ENCODE assay signal across 20 mouse cellular contexts in the genomic region with DNA sequence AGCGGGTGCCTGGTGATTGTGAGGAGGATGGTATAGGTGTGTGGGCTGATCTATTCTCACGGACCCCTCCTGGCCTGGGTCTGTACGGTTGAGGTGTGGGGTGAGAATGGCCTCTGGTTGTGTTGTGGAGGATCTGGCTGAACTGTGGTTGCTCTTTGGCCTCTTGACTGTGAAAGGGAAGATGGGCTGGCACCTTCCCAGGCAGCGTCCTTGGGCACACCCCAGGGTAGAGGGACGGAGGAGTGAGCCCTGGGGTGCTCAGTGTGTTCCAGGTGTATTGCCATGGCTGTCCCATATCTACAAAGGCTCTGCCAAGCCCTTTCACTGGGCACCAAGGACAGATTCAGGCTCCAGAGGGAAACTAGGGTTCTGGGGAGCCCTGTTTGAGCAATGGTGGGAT. TPM values are rescaled to one million over a fixed set of nuclear protein-coding genes. Genes with fewer than 3 reads are reported as not detected.
A peak's percentile ranks its signal among the peaks of the same experiment; 100 is the strongest.
DNase-seq lines count a peak whose midpoint lies in the region; ATAC-seq and TF ChIP-seq lines count a peak whose summit lies in the region.
"Had no signal": no experiment of that assay in that cellular context is flagged by ENCODE, and none has a peak within 500 bp of the region (broad histone marks: within the 10 kb centered on the region; RNA-seq: fewer than 3 reads in every experiment).

No protein-coding gene starts in this region.

- 66% methylated on average over 5 of the region's 5 CpGs for WGBS in kidney, adult 2 months
- WGBS in midbrain, embryonic 15.5 days: 94% methylated on average over 5 of the region's 5 CpGs
- WGBS in midbrain, embryonic 13.5 days: 92% methylated on average over 5 of the region's 5 CpGs

- intact Hi-C loops in gastrocnemius, adult 2 months (cut with DNase I): no loop called here
- intact Hi-C loops in left cerebral cortex, postnatal 36 days (cut with DNase I): no loop called here

- H3K36me3 ChIP-seq in kidney, adult 2 months (ENCODE audit: control insufficient read depth, insufficient read depth, low read length): no peaks in the 10 kb centered on the region
- H3K36me3 ChIP-seq in midbrain, embryonic 15.5 days (replicated peaks): no peaks in the 10 kb centered on the region
- peaks cover 43% of the 10 kb centered on the region for H3K36me3 ChIP-seq in midbrain, embryonic 13.5 days
- H3K36me3 ChIP-seq: embryonic facial prominence, embryonic 12.5 days had no signal

- ATAC-seq in midbrain, embryonic 15.5 days (replicated peaks): 0 out of 2 replicates have a peak, but pooled peaks have one; percentile 3
- ATAC-seq in midbrain, embryonic 13.5 days: no peak
- ATAC-seq: inflammation-experienced regulatory T-cells, adult 6 months had no signal

- no peak for TF ChIP-seq POLR2A in kidney, adult 2 months (IDR thresholded peaks at IDR 0.05; ENCODE audit: low read depth, low read length)

- peaks cover 10% of the 10 kb centered on the region for H3K4me1 ChIP-seq in kidney, adult 2 months (ENCODE audit: control insufficient read depth, insufficient read depth, low read length)
- H3K4me1 ChIP-seq in midbrain, embryonic 15.5 days: peaks cover 9% of the 10 kb centered on the region
- 0 out of 2 replicates have a peak, but pooled peaks cover 13% of the 10 kb centered on the region for H3K4me1 ChIP-seq in midbrain, embryonic 13.5 days (replicated peaks)
- H3K4me1 ChIP-seq: embryonic facial prominence, embryonic 12.5 days had no signal

- H3K27me3 ChIP-seq in kidney, adult 2 months (replicated peaks; ENCODE audit: control insufficient read depth, insufficient read depth, low read length): no peaks in the 10 kb centered on the region
- no peaks in the 10 kb centered on the region for H3K27me3 ChIP-seq in midbrain, embryonic 15.5 days (replicated peaks)
- peaks cover 15% of the 10 kb centered on the region; the same call in 1 of the 2 replicates for H3K27me3 ChIP-seq in midbrain, embryonic 13.5 days

- no peaks in the 10 kb centered on the region for H3K9me3 ChIP-seq in midbrain, embryonic 15.5 days
- no peaks in the 10 kb centered on the region for H3K9me3 ChIP-seq in midbrain, embryonic 13.5 days
- H3K9me3 ChIP-seq: embryonic facial prominence, embryonic 12.5 days; hindbrain, embryonic 13.5 days; midbrain, embryonic 10.5 days had no signal

- H3K4me2 ChIP-seq in midbrain, embryonic 15.5 days: no peak overlapping the region
- no peak overlapping the region for H3K4me2 ChIP-seq in midbrain, embryonic 13.5 days (replicated peaks)
- H3K4me2 ChIP-seq: embryonic facial prominence, embryonic 12.5 days; hindbrain, embryonic 13.5 days had no signal

- H3K27ac ChIP-seq in gastrocnemius, adult 2 months: no peak overlapping the region
- 0 out of 2 replicates have a peak overlapping the region, but pooled peaks have one; percentile 17 for H3K27ac ChIP-seq in kidney, adult 2 months (ENCODE audit: insufficient read depth, low read depth, low read length)
- no peak overlapping the region for H3K27ac ChIP-seq in midbrain, embryonic 15.5 days
- H3K27ac ChIP-seq in midbrain, embryonic 13.5 days: no peak overlapping the region
- H3K27ac ChIP-seq: embryonic facial prominence, embryonic 12.5 days; hindbrain, embryonic 13.5 days; layer of hippocampus, adult 2 months; macrophage; midbrain, embryonic 10.5 days had no signal

- TF ChIP-seq CTCF in gastrocnemius, adult 2 months (IDR thresholded peaks at IDR 0.05): no peak
- TF ChIP-seq CTCF in kidney, adult 2 months (conservative IDR thresholded peaks at IDR 0.05; ENCODE audit: insufficient read depth, insufficient read length, low read depth, low read length): no peak

- no peak overlapping the region for H3K9ac ChIP-seq in midbrain, embryonic 15.5 days
- H3K9ac ChIP-seq in midbrain, embryonic 13.5 days (replicated peaks): no peak overlapping the region
- H3K9ac ChIP-seq: embryonic facial prominence, embryonic 12.5 days; hindbrain, embryonic 13.5 days had no signal

- no peak overlapping the region for H3K4me3 ChIP-seq in gastrocnemius, adult 2 months
- H3K4me3 ChIP-seq in kidney, adult 2 months (ENCODE audit: insufficient read depth, low read depth, low read length): no peak overlapping the region
- no peak overlapping the region for H3K4me3 ChIP-seq in midbrain, embryonic 15.5 days
- no peak overlapping the region for H3K4me3 ChIP-seq in midbrain, embryonic 13.5 days (replicated peaks)
- H3K4me3 ChIP-seq: embryonic facial prominence, embryonic 12.5 days; erythroblast, embryonic 14.5 days; hindbrain, embryonic 13.5 days; layer of hippocampus, adult 2 months; midbrain, embryonic 10.5 days had no signal

- peak; percentile 61 for DNase-seq in gastrocnemius, adult 2 months
- no peak for DNase-seq in gastrocnemius, postnatal 10 days
- peak; percentile 59 for DNase-seq in kidney, adult 2 months
- no peak for DNase-seq in kidney, postnatal 4 days
- DNase-seq in left cerebral cortex, postnatal 36 days (ENCODE audit: low spot score in 2 of 2): no peak
- DNase-seq: gastrocnemius, postnatal 14 days; layer of hippocampus, postnatal 36 days; right cerebral cortex, postnatal 14 days; spleen, adult 18-20 months; thymus, adult 18-20 months; thymus, postnatal 4 days had no signal

RNA-seq across cellular contexts. Expression of a gene that starts 13.0 kb away (rescaled TPM):
- total RNA-seq in gastrocnemius, adult 2 months (2021): not detected
- total RNA-seq in gastrocnemius, postnatal 10 days (2021): under 1 TPM; 0.35 to 0.36 TPM
- 2.7 and 3.0 TPM in 2 replicates for polyA plus RNA-seq in kidney, adult 2 months (2012; rRNA removed)
- 5.6 and 6.4 TPM in 2 replicates for polyA plus RNA-seq in midbrain, embryonic 15.5 days (2015; fragmentation: Nextera tagmentation; extraction: Ambion mirVana)
- polyA plus RNA-seq in midbrain, embryonic 13.5 days (2015; fragmentation: Nextera tagmentation; extraction: Ambion mirVana): 8.5 and 10.3 TPM in 2 replicates
- total RNA-seq in left cerebral cortex, postnatal 36 days (2021): 1 to 10 TPM; 3.4 to 3.5 TPM
- polyA plus RNA-seq: erythroblast, embryonic 14.5 days; inflammation-experienced regulatory T-cells, adult 6 months; macrophage had no signal

Comparison
In these comparisons a context has a peak if more than half of its experiments do, and no peak if none do; other contexts are left out.
1. DNase-seq: peak in gastrocnemius, adult 2 months (single experiment) and kidney, adult 2 months (single experiment); none in gastrocnemius, postnatal 10 days (single experiment), kidney, postnatal 4 days (0 of 2) and left cerebral cortex, postnatal 36 days (0 of 2).